In the genomic region with DNA sequence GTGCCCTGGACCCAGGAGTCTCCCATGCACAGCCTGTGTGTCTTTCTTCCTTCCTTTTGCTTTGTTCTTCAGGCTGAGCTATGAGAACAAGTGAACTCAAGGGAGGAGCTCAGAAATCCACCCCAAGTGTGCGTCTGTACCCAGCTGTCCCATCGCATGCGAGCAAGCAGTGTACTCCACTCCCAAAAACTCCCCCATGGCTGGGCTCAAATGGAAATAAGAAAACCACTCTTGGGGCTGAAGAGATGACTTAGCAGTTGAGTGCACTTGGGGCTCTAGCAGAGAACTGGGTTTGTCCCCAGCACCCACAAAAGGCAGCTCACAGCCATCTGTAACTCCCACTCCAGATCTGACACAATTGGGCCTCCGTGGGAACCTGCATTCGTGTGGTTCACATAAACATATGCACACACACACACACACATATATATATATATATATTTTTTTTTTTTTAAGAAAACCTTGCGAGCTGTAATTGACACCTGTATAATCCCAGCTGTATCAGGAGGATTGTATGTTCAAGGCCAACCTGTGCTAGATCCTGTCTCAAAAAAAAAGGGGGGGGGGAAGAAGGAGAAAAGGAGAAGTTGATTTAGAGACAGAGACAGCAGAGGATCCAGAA, we compare ENCODE assay signal across 13 mouse cellular contexts. TPM values are rescaled to one million over a fixed set of nuclear protein-coding genes. Genes with fewer than 3 reads are reported as not detected.
DNase-seq lines count a peak whose midpoint lies in the region; ATAC-seq lines count a peak whose summit lies in the region.
"Had no signal": no experiment of that assay in that cellular context is flagged by ENCODE, and none has a peak within 500 bp of the region (broad histone marks: within the 10 kb centered on the region; RNA-seq: fewer than 3 reads in every experiment).

No protein-coding gene starts in this region.

- H3K27me3 ChIP-seq in heart, embryonic 16.5 days (ENCODE audit: control insufficient read depth, insufficient read depth, low read length) = no peaks in the 10 kb centered on the region
- peaks cover 13% of the 10 kb centered on the region for H3K27me3 ChIP-seq in midbrain, embryonic 12.5 days
- no peaks in the 10 kb centered on the region for H3K27me3 ChIP-seq in midbrain, embryonic 11.5 days (ENCODE audit: control insufficient read depth, insufficient read depth, low read length)
- H3K27me3 ChIP-seq in embryonic facial prominence, embryonic 10.5 days (replicated peaks; ENCODE audit: low read depth, poor library complexity, severe bottlenecking) = peaks cover 14% of the 10 kb centered on the region

- no peak for ATAC-seq in heart, embryonic 16.5 days (replicated peaks; ENCODE audit: extremely low read depth, insufficient read depth, low FRiP score)
- ATAC-seq in midbrain, embryonic 12.5 days (ENCODE audit: low FRiP score, low read depth) = no peak
- no peak for ATAC-seq in midbrain, embryonic 11.5 days (ENCODE audit: low FRiP score)
- ATAC-seq: liver, embryonic 12.5 days had no signal

- DNase-seq in heart, postnatal 4 days = no peak
- DNase-seq in midbrain, embryonic 11.5 days (ENCODE audit: low spot score, missing footprints) = no peak
- no peak for DNase-seq in embryonic facial prominence, embryonic 10.5 days (ENCODE audit: low spot score)
- no peak for DNase-seq in right cerebral cortex, postnatal 4 days
- no peak for DNase-seq in right cerebral cortex, adult 18-20 months
- DNase-seq: kidney, adult 11 months had no signal

- no peak overlapping the region for H3K4me3 ChIP-seq in heart, embryonic 16.5 days (ENCODE audit: low read length)
- no peak overlapping the region for H3K4me3 ChIP-seq in midbrain, embryonic 12.5 days
- no peak overlapping the region for H3K4me3 ChIP-seq in midbrain, embryonic 11.5 days (ENCODE audit: low read depth, low read length)
- H3K4me3 ChIP-seq in embryonic facial prominence, embryonic 10.5 days = peak overlapping the region; percentile 9; the same call in 1 of the 2 replicates
- no peak overlapping the region for H3K4me3 ChIP-seq in macrophage (ENCODE audit: inconsistent target)
- H3K4me3 ChIP-seq: liver, embryonic 12.5 days had no signal

- H3K4me2 ChIP-seq in heart, embryonic 16.5 days (ENCODE audit: low read depth, low read length) = no peak overlapping the region
- H3K4me2 ChIP-seq in midbrain, embryonic 12.5 days (replicated peaks) = no peak overlapping the region
- H3K4me2 ChIP-seq in midbrain, embryonic 11.5 days = no peak overlapping the region
- H3K4me2 ChIP-seq: liver, embryonic 12.5 days had no signal

- H3K4me1 ChIP-seq in heart, embryonic 16.5 days (ENCODE audit: control insufficient read depth, insufficient read depth, low read length) = no peaks in the 10 kb centered on the region; the same call in 1 of the 2 replicates
- 0 out of 2 replicates have a peak, but pooled peaks cover 5% of the 10 kb centered on the region for H3K4me1 ChIP-seq in midbrain, embryonic 12.5 days
- no peaks in the 10 kb centered on the region for H3K4me1 ChIP-seq in midbrain, embryonic 11.5 days (ENCODE audit: control insufficient read depth, insufficient read depth, low read length)
- H3K4me1 ChIP-seq in embryonic facial prominence, embryonic 10.5 days = peaks cover 45% of the 10 kb centered on the region

- no peaks in the 10 kb centered on the region for H3K9me3 ChIP-seq in heart, embryonic 16.5 days (replicated peaks; ENCODE audit: control insufficient read depth, low read length)
- H3K9me3 ChIP-seq in midbrain, embryonic 12.5 days = no peaks in the 10 kb centered on the region
- no peaks in the 10 kb centered on the region for H3K9me3 ChIP-seq in midbrain, embryonic 11.5 days (ENCODE audit: control insufficient read depth, low read length)
- no peaks in the 10 kb centered on the region for H3K9me3 ChIP-seq in embryonic facial prominence, embryonic 10.5 days
- H3K9me3 ChIP-seq: liver, embryonic 12.5 days had no signal

- no peaks in the 10 kb centered on the region for H3K79me2 ChIP-seq in macrophage (ENCODE audit: inconsistent target)

- no peaks in the 10 kb centered on the region for H3K36me3 ChIP-seq in heart, embryonic 16.5 days (ENCODE audit: control insufficient read depth, insufficient read depth)
- no peaks in the 10 kb centered on the region for H3K36me3 ChIP-seq in midbrain, embryonic 12.5 days
- H3K36me3 ChIP-seq in midbrain, embryonic 11.5 days (ENCODE audit: control insufficient read depth, insufficient read depth, low read length) = no peaks in the 10 kb centered on the region
- no peaks in the 10 kb centered on the region for H3K36me3 ChIP-seq in embryonic facial prominence, embryonic 10.5 days (replicated peaks)
- no peaks in the 10 kb centered on the region for H3K36me3 ChIP-seq in macrophage (ENCODE audit: inconsistent target)
- H3K36me3 ChIP-seq: liver, embryonic 12.5 days had no signal

- H3K27ac ChIP-seq in heart, embryonic 16.5 days (ENCODE audit: low read length) = peak overlapping the region; percentile 61
- peak overlapping the region; percentile 30; the same call in 1 of the 2 replicates for H3K27ac ChIP-seq in midbrain, embryonic 12.5 days (replicated peaks)
- no peak overlapping the region for H3K27ac ChIP-seq in midbrain, embryonic 11.5 days (ENCODE audit: low read depth, low read length)
- H3K27ac ChIP-seq in embryonic facial prominence, embryonic 10.5 days (replicated peaks) = peak overlapping the region; percentile 87
- H3K27ac ChIP-seq in macrophage = peak overlapping the region; percentile 28
- H3K27ac ChIP-seq: liver, embryonic 12.5 days had no signal

- WGBS in heart, embryonic 16.5 days = 80% methylated on average over 6 of the region's 6 CpGs
- 75% methylated on average over 6 of the region's 6 CpGs for WGBS in midbrain, embryonic 12.5 days
- 80% methylated on average over 6 of the region's 6 CpGs for WGBS in midbrain, embryonic 11.5 days
- 80% methylated on average over 6 of the region's 6 CpGs for WGBS in embryonic facial prominence, embryonic 10.5 days
- WGBS in macrophage (ENCODE audit: missing documents) = 26% methylated on average over 6 of the region's 6 CpGs

- no peak overlapping the region for H3K9ac ChIP-seq in heart, embryonic 16.5 days (ENCODE audit: low read length)
- no peak overlapping the region for H3K9ac ChIP-seq in midbrain, embryonic 12.5 days (replicated peaks)
- H3K9ac ChIP-seq in midbrain, embryonic 11.5 days (ENCODE audit: low read length) = no peak overlapping the region
- H3K9ac ChIP-seq: liver, embryonic 12.5 days had no signal

RNA-seq across cellular contexts. Expression of a gene that starts 6.1 kb away (rescaled TPM):
- 7.8 and 11.6 TPM in 2 replicates for polyA plus RNA-seq in heart, embryonic 16.5 days (2015; fragmentation: Nextera tagmentation; extraction: Ambion mirVana)
- 10 to 100 TPM; 11.9 to 12.4 TPM for total RNA-seq in heart, postnatal 4 days (2021)
- polyA plus RNA-seq in midbrain, embryonic 12.5 days (2016; fragmentation: Nextera tagmentation; extraction: Ambion mirVana) = 35.7 and 37.8 TPM in 2 replicates
- polyA plus RNA-seq in midbrain, embryonic 11.5 days (2014; fragmentation: Nextera tagmentation; extraction: Ambion mirVana) = 17.8 and 18.1 TPM in 2 replicates
- polyA plus RNA-seq in embryonic facial prominence, embryonic 10.5 days (2016; fragmentation: Nextera tagmentation; extraction: Ambion mirVana) = 12.7 and 15.7 TPM in 2 replicates
- total RNA-seq in macrophage (2018; cell fraction: chromatin; rRNA removed) = 10 to 100 TPM in 22 of 26 experiments, 1 to 10 TPM in 4; 3.1 to 61.4 (median 29.3) TPM
- 10 to 100 TPM; 10.5 to 18.6 (median 14.5) TPM for total RNA-seq in macrophage (2018; cell fraction: cytosol; rRNA removed)
- total RNA-seq in macrophage (2018; cell fraction: nucleus; rRNA removed) = 10 to 100 TPM in 20 of 26 experiments, 1 to 10 TPM in 6; 6.5 to 53.5 (median 18.2) TPM
- polyA plus RNA-seq in macrophage (2018) = 12.1 to 23.4 TPM (median 14.0 TPM) in 3 replicates

RNA-seq across cellular contexts. Expression of a gene that starts 14.9 kb away (rescaled TPM):
- polyA plus RNA-seq in heart, embryonic 16.5 days (2015; fragmentation: Nextera tagmentation; extraction: Ambion mirVana) = 29.2 and 35.4 TPM in 2 replicates
- 10 to 100 TPM; 52.8 to 55.5 TPM for total RNA-seq in heart, postnatal 4 days (2021)
- 47.7 and 52.5 TPM in 2 replicates for polyA plus RNA-seq in midbrain, embryonic 12.5 days (2016; fragmentation: Nextera tagmentation; extraction: Ambion mirVana)
- 72.3 and 83.0 TPM in 2 replicates for polyA plus RNA-seq in midbrain, embryonic 11.5 days (2014; fragmentation: Nextera tagmentation; extraction: Ambion mirVana)
- 43.7 and 46.4 TPM in 2 replicates for polyA plus RNA-seq in embryonic facial prominence, embryonic 10.5 days (2016; fragmentation: Nextera tagmentation; extraction: Ambion mirVana)
- total RNA-seq in macrophage (2018; cell fraction: chromatin; rRNA removed) = 10 to 100 TPM in 7 of 26 experiments, 1 to 10 TPM in 17, under 1 TPM in 2; 0.62 to 15.1 (median 5.9) TPM
- 10 to 100 TPM; 22.3 to 37.2 (median 29.0) TPM for total RNA-seq in macrophage (2018; cell fraction: cytosol; rRNA removed)
- 10 to 100 TPM in 12 of 26 experiments, 1 to 10 TPM in 14; 3.3 to 22.5 (median 9.6) TPM for total RNA-seq in macrophage (2018; cell fraction: nucleus; rRNA removed)
- polyA plus RNA-seq in macrophage (2018) = 18.0 to 34.4 TPM (median 27.5 TPM) in 3 replicates

RNA-seq across cellular contexts. Expression of a gene that starts 47.1 kb away (rescaled TPM):
- 0.07 TPM in 1 of 2 replicates, not detected in the other for polyA plus RNA-seq in heart, embryonic 16.5 days (2015; fragmentation: Nextera tagmentation; extraction: Ambion mirVana)
- under 1 TPM in 1 of 2 experiments, not detected in 1; 0.05 TPM for total RNA-seq in heart, postnatal 4 days (2021)
- polyA plus RNA-seq in midbrain, embryonic 12.5 days (2016; fragmentation: Nextera tagmentation; extraction: Ambion mirVana) = not detected in 2 replicates
- 0.08 and 0.14 TPM in 2 replicates for polyA plus RNA-seq in midbrain, embryonic 11.5 days (2014; fragmentation: Nextera tagmentation; extraction: Ambion mirVana)
- 0.23 and 0.44 TPM in 2 replicates for polyA plus RNA-seq in embryonic facial prominence, embryonic 10.5 days (2016; fragmentation: Nextera tagmentation; extraction: Ambion mirVana)
- total RNA-seq in macrophage (2018; cell fraction: chromatin; rRNA removed) = not detected
- not detected for total RNA-seq in macrophage (2018; cell fraction: cytosol; rRNA removed)
- under 1 TPM in 3 of 26 experiments, not detected in 23; 0.12 to 0.58 (median 0.17) TPM for total RNA-seq in macrophage (2018; cell fraction: nucleus; rRNA removed)
- not detected in 3 replicates for polyA plus RNA-seq in macrophage (2018)
- total RNA-seq: adrenal gland, postnatal 14 days; common myeloid progenitor, adult 5-6 weeks; gastrocnemius, adult 8-10 months had no signal
- polyA plus RNA-seq: liver, embryonic 12.5 days had no signal
